Mouse (Mus musculus) forebrain, embryonic 10.5 days (tissue): ENCODE measurements around the gene Sec22b. TPM values are rescaled to one million over a fixed set of nuclear protein-coding genes. Genes with fewer than 3 reads are reported as not detected.

Experiments
- DNase-seq: peaks from one replicate; pipeline ENCODE4 v3.0.0-alpha.2; 2017; ENCODE audit warnings: low spot score; ENCODE audit errors: extremely low spot score
- H3K27ac ChIP-seq: fragments of 300-500 bp; sonication (generic); 2 replicates; pipeline ENCODE4 v1.5.1; 2016; ENCODE audit warnings: mild to moderate bottlenecking
- H3K27me3 ChIP-seq: fragments of 300-500 bp; sonication (generic); 2 replicates; pipeline ENCODE4 v1.6.1; 2016; ENCODE audit warnings: mild to moderate bottlenecking; ENCODE audit not compliant: poor library complexity, severe bottlenecking
- H3K36me3 ChIP-seq: fragments of 300-500 bp; sonication (generic); replicated peaks from 2 replicates; pipeline ENCODE4 v1.6.1; 2016; ENCODE audit warnings: mild to moderate bottlenecking, moderate library complexity
- H3K4me1 ChIP-seq: fragments of 300-500 bp; sonication (generic); 2 replicates; pipeline ENCODE4 v1.6.1; 2016
- H3K4me3 ChIP-seq: fragments of 300-500 bp; sonication (generic); 2 replicates; pipeline ENCODE4 v1.5.1; 2016; ENCODE audit warnings: mild to moderate bottlenecking, moderate library complexity
- H3K9me3 ChIP-seq: fragments of 300-500 bp; sonication (generic); 2 replicates; pipeline ENCODE4 v1.6.1; 2016; ENCODE audit warnings: mild to moderate bottlenecking, moderate library complexity
- WGBS: fragments of 180-500 bp; shearing (Covaris S2); methylation state at CpG from one replicate; pipeline ENCODE4 v1.1.7; 2016; 5-methylcytosine and 5-hydroxymethylcytosine counted together
- polyA plus RNA-seq: library from polyadenylated mRNA; unstranded; fragments of >200 nt; fragmentation: Nextera tagmentation; extraction: Ambion mirVana; gene quantifications from 2 replicates; pipeline ENCODE4 v1.2.1, GENCODE M21; 2016

Gene Sec22b
- polyA plus RNA-seq, 1 experiment from 2014 or later: 114 TPM

DNA sequence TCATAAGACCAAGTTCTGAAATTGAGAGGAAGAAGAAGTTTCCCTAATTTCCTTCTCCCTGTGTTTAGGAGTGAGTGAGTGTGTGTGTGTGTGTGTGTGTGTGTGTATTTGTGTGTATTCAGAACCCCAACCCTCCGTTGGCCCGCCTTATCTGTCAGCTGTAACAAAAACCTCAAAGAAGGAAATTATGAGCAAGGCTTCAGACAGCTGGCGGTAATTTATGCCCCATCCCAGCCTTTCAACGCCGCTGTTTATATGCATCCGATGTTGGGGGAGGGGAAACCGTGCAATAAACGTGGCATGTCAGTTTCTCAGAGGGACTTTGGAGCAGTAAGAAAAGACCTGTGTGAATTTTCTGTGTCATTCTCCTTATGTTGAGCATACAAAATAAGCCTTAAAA lies 24.7 kb upstream of the Sec22b start:
- H3K36me3 ChIP-seq: no peaks in the 10 kb centered on the region
- H3K4me1 ChIP-seq: peaks cover 13% of the 10 kb centered on the region
- no peak overlapping the region for H3K27ac ChIP-seq
- no peak overlapping the region for H3K4me3 ChIP-seq
- no peaks in the 10 kb centered on the region for H3K9me3 ChIP-seq
- 66% methylated on average over 8 of the region's 8 CpGs for WGBS
- H3K27me3 ChIP-seq: no peaks in the 10 kb centered on the region
- no peak for DNase-seq

DNA sequence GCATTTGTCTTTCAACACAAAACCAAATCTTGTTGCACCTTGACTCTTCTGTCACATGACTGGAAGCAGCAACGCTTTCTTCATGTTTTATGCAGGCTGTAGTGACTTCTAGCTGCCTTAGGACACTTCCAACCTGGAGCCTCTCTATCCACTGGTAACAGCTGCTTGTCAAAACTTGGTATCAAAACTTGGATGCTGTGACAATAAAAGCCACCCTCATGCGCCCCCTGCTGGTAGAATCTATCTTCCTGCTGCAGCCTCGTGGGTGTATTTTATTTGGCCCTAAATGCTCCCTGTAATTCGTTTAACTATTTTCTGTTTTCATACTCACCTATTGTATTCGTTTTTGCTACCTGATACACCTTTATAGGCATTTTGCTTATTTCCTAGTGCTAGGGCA lies 21.8 kb upstream of the Sec22b start:
- WGBS: 18% methylated on average over 5 of the region's 5 CpGs
- Histone ChIP-seq H3K4me3 (no peak overlapping the region), H3K27me3 (no peaks in the 10 kb centered on the region), H3K9me3 (no peaks in the 10 kb centered on the region), H3K27ac (no peak overlapping the region), H3K4me1 (peaks cover 13% of the 10 kb centered on the region), H3K36me3 (no peaks in the 10 kb centered on the region)
- peak; percentile 75 for DNase-seq

DNA sequence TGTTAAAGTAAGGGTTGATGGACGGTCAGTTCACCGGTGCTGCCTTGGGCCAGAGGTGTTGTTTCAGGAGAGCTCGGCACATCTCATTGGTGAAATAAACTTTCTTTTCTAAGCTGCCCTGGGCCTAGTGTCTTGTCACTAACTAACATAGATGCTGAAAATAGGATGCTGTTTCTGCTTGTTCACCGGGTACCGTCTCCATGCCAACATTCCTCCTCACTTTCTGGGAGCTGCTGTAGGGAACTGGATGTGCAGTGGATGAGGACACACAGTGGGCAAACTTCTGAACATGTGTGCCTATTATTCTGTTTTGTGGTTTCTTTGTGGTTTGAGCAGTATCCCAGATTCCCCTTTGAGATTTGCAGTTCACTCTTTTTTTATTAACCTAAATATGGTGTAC lies 19.4 kb upstream of the Sec22b start:
- Histone ChIP-seq H3K27ac (no peak overlapping the region), H3K4me1 (0 out of 2 replicates have a peak, but pooled peaks cover 2% of the 10 kb centered on the region), H3K4me3 (no peak overlapping the region), H3K27me3 (no peaks in the 10 kb centered on the region), H3K36me3 (no peaks in the 10 kb centered on the region), H3K9me3 (no peaks in the 10 kb centered on the region)
- no peak for DNase-seq
- WGBS: 97% methylated on average over 5 of the region's 5 CpGs

DNA sequence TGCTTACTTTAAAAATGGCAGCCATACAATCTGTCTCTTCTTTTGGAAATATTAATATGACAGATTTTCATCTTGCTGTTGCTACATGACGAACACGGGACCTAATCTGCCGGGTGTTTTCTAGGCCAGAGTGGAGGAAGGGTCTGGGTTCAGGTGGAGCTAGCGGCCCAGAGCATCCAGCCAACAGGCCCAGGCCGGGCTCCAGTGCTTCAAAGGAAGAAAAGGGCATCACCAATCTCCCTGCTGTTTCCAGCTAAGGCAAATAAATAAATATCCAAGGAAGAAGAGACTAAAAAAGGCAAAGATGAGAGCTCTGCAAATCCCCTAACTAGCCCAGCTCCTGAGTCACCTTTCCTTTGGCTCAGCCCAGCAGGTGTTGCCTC lies 13.2 kb upstream of the Sec22b start:
- Histone ChIP-seq H3K36me3 (no peaks in the 10 kb centered on the region), H3K9me3 (no peaks in the 10 kb centered on the region), H3K27me3 (peaks cover 46% of the 10 kb centered on the region), H3K4me1 (peaks cover 13% of the 10 kb centered on the region), H3K27ac (no peak overlapping the region), H3K4me3 (peak overlapping the region; percentile 64)
- WGBS: 59% methylated on average over 5 of the region's 5 CpGs
- DNase-seq: no peak

DNA sequence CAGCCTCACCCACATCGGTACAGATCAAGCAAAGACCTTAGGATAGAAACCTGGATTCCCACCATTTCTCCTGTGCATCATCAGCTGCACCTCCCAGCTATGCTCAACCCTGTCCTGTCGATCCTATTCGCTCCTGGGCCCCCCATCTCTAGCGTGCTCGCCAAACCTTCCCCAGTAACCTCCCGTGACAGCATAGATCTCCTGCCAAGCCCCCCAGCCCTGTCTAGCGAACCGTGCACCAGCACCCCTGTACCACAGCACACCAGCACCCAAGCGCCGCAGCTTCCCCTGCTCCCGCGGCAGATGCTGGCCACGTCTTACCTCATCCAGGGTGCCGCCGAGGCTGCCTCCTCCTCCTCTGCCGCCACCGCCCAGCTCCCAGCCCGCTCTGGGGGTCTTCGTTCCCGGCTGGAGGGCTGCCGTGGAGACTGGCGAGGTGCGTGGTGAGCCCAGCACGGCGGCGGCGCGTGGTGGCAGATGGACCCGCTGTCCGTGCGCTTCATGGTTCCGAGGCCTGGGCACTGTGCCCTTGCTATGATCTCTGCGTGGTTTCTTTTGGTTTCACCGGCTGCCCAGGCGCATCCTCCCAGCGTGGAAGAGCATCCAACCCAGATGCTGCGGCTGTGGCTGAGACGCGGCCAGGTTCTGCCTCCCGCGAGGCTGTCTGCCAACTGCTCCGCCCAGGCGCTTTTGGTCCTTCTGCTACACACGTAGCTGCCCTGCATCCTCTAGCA lies 12.7 kb upstream of the Sec22b start, which contains the start of gene Pde4dip:
Gene Pde4dip (minus strand): TSS at position 540 of the 734 bp plus-strand sequence.
- no peaks in the 10 kb centered on the region for H3K36me3 ChIP-seq
- peak; percentile 38 for DNase-seq
- 1% methylated on average over 43 of the region's 44 CpGs for WGBS
- peaks cover 13% of the 10 kb centered on the region for H3K4me1 ChIP-seq
- H3K9me3 ChIP-seq: no peaks in the 10 kb centered on the region
- peaks cover 46% of the 10 kb centered on the region for H3K27me3 ChIP-seq
- peak within 1 kb of the TSS; percentile 72 for H3K27ac ChIP-seq
- peak within 1 kb of the TSS; percentile 64 for H3K4me3 ChIP-seq

DNA sequence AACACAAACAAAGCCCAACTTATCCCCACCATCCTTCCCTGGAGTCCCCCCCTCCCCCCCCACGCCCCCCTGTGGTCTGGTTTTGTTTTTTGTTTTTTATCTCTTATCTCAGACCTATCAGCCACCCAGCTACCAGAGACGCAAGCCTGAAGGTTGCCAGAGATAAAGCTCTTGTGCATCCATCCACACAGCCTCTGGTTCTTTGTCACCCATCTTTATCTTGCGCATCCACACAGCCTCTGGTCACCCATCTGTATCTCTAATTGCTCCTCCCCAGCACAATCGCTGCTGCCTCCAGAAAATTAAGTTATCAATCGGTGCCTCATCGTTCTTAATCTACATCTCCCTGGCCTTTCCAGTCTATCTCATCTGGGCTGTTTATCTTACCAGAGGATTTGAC lies 10.8 kb upstream of the Sec22b start:
- H3K27me3 ChIP-seq: peaks cover 46% of the 10 kb centered on the region
- H3K36me3 ChIP-seq: no peaks in the 10 kb centered on the region
- H3K4me3 ChIP-seq: no peak overlapping the region
- DNase-seq: no peak
- H3K27ac ChIP-seq: no peak overlapping the region
- H3K4me1 ChIP-seq: peaks cover 13% of the 10 kb centered on the region
- no peaks in the 10 kb centered on the region for H3K9me3 ChIP-seq
- WGBS: 70% methylated on average over 6 of the region's 6 CpGs

DNA sequence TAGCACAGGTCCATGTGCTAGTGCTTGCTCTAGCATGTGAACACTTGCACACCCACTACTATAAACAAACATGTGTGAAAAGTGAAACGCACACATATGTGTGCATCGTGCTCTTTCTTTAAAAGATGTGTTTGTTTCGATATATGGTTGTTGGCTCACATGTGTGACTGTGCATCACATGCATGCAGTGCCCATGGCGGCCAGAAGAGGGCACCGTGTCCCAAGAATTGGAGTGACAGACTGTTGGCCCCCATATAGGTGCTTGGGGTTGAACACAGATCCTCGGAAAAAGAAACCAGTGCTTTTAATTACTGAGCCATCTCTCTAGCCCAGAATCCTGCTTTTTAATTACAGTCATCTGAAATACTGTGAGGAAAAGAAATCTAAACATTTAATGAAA lies 6.3 kb upstream of the Sec22b start:
- Histone ChIP-seq H3K36me3 (no peaks in the 10 kb centered on the region), H3K9me3 (no peaks in the 10 kb centered on the region), H3K4me3 (no peak overlapping the region), H3K4me1 (0 out of 2 replicates have a peak, but pooled peaks cover 3% of the 10 kb centered on the region), H3K27ac (no peak overlapping the region), H3K27me3 (peaks cover 17% of the 10 kb centered on the region)
- no peak for DNase-seq
- 47% methylated on average over 6 of the region's 6 CpGs for WGBS

DNA sequence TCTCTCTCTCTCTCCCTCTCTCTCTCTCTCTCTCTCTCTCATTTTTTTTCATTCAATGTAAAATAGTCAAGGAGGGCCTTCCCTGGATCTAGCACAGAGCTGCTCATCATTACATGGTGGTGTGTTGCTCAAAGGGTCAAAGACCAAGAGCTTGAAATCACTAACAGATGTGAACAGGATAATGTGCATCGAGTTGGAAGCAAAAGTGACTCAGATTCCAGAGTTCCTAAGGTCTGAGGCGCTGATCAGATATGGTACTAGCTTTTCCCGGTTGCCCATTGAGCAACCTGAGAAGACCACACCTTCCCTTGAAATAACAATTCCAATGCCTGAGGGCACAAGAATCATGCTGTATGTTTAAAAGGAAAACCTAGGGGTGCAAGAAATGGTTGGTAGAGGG lies 2.6 kb upstream of the Sec22b start:
- no peaks in the 10 kb centered on the region for H3K27me3 ChIP-seq
- WGBS: 52% methylated on average over 3 of the region's 3 CpGs
- no peaks in the 10 kb centered on the region for H3K9me3 ChIP-seq
- H3K4me3 ChIP-seq: no peak overlapping the region
- H3K27ac ChIP-seq: no peak overlapping the region
- H3K4me1 ChIP-seq: peaks cover 18% of the 10 kb centered on the region
- no peak for DNase-seq
- H3K36me3 ChIP-seq: no peaks in the 10 kb centered on the region

DNA sequence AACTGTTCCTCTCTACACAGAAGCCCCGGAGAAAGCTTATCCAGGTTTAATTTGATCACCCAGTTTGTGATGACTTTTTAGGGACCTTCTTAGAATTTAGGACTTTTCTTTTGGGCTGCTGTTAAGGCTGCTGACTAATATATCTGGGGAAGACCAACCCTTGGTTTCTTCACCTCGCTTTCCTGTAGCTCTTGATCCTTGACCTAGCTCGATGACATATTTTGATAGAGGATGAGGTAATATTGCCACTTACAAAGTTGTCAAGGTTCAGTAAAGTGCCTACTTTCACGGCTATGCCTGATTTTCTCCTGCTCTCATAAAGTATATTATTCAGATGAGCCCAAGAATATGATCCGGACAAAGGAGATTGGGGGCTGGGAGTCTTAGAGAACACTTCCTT lies 596 bp downstream of the Sec22b start:
- H3K4me1 ChIP-seq: peaks cover 18% of the 10 kb centered on the region
- WGBS: 22% methylated on average over 5 of the region's 5 CpGs
- H3K4me3 ChIP-seq: peak overlapping the region; percentile 91
- no peak for DNase-seq
- H3K27me3 ChIP-seq: no peaks in the 10 kb centered on the region
- H3K36me3 ChIP-seq: no peaks in the 10 kb centered on the region
- no peaks in the 10 kb centered on the region for H3K9me3 ChIP-seq
- peak overlapping the region; percentile 89 for H3K27ac ChIP-seq

DNA sequence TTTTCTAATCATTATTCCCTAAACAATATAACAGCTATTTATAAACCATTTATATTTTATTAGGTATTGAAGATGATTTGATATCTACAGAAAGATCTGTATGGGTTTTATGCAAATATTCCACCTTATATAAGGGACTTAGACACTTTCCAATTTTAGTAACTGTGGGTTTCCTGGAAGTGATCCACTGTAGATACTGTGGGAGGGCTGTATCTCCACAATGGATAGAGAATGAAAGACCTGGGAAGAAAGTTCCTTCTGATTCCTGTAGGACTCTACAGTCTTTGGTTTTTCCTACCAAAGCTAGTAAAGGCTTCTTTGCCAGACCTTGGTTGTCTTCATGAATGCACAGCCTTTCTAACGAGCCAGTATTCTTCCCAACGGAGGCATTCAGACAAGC lies 8.7 kb downstream of the Sec22b start:
- no peaks in the 10 kb centered on the region for H3K4me1 ChIP-seq
- no peak for DNase-seq
- no peak overlapping the region for H3K4me3 ChIP-seq
- H3K9me3 ChIP-seq: no peaks in the 10 kb centered on the region
- peaks cover 35% of the 10 kb centered on the region for H3K36me3 ChIP-seq
- H3K27me3 ChIP-seq: no peaks in the 10 kb centered on the region
- 63% methylated on average over 2 of the region's 2 CpGs for WGBS
- no peak overlapping the region for H3K27ac ChIP-seq

DNA sequence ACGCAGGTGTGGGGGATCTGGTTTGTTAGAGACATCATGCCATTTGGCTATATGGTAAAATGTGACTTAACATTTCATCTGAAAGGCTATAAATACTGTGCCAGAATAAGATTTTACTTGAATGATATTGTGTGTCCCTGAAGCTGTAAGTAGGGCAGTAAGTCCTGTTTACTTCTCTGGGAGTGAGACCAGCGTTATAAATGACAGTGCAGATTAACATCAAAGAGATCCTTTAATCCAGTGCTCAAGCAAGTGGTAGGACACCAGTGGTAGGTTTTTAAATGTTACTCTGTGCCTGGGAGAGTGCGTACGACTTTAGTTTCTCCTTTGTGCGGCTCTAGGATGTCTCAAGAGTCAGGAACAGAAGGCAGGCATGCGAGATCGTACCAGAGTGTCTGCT lies 10.1 kb downstream of the Sec22b start:
- no peak overlapping the region for H3K4me3 ChIP-seq
- no peaks in the 10 kb centered on the region for H3K4me1 ChIP-seq
- no peaks in the 10 kb centered on the region for H3K27me3 ChIP-seq
- no peak for DNase-seq
- H3K36me3 ChIP-seq: peaks cover 47% of the 10 kb centered on the region
- no peak overlapping the region for H3K27ac ChIP-seq
- no peaks in the 10 kb centered on the region for H3K9me3 ChIP-seq
- WGBS: 88% methylated on average over 7 of the region's 7 CpGs

DNA sequence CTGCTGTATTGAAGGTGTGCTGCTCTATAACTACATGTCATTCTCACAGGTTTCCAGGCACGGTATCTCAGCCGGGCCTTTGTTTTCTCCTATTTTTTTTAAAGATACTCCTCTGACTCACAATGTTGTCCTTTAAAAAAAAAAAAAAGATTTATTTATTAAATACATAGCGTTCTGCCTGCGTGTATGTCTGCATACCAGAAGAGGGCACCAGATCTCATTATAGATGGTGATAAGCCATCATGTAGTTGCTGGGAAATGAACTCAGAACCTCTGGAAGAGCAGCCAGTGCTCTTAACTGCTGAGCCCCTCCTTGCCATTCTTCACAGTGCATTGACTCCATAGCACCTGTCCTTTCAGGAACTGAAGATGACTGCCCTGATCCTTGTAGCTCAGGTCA lies 14.1 kb downstream of the Sec22b start:
- Histone ChIP-seq H3K36me3 (peaks cover 62% of the 10 kb centered on the region), H3K9me3 (no peaks in the 10 kb centered on the region), H3K4me1 (no peaks in the 10 kb centered on the region), H3K27ac (no peak overlapping the region), H3K27me3 (no peaks in the 10 kb centered on the region), H3K4me3 (no peak overlapping the region)
- DNase-seq: no peak
- WGBS: 79% methylated on average over 4 of the region's 4 CpGs

DNA sequence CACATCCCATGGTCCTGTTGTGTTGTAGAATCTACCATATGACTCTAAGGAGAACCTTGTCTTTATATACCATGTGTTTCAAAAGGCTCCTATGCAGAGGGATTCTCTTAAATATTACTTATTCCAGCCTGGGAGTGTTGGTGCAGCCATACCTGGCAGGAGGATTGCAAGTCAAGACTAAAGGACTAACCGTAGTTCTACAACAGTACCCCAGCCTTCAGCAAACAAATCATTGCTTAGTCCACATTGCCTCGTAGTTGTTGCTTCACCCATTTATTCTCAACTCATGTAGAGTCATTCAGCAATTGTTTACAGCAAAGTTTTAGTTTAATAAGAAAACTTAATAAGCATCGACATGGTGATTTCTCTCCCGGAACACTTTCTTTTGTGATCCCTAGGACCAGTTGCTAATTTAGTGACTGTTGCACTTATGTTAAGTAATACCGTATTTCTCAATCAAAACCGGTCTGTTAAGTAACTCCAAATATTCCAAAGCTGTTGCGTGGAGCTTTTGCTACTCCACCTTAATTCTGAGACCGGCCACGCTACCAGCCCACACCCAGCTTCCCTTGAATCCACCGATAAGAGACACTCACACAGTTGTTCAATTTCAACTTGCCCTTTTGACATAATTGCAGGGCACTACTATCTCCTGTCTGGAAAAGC lies 18.0 kb downstream of the Sec22b start:
- WGBS: 96% methylated on average over 10 of the region's 10 CpGs
- H3K36me3 ChIP-seq: peaks cover 87% of the 10 kb centered on the region

More for the DNA sequence above, 18.0 kb downstream of the Sec22b start:
- DNase-seq: no peak
- Histone ChIP-seq H3K4me1 (no peaks in the 10 kb centered on the region), H3K27me3 (no peaks in the 10 kb centered on the region), H3K27ac (no peak overlapping the region), H3K9me3 (no peaks in the 10 kb centered on the region), H3K4me3 (no peak overlapping the region)
